8 mouse cellular contexts compared by ENCODE assay signal in genomic region chr4:155759862-155760612, GRCm38 (mm10). TPM values are rescaled to one million over a fixed set of nuclear protein-coding genes. Genes with fewer than 3 reads are reported as not detected.
DNase-seq lines count a peak whose midpoint lies in the region; ATAC-seq and TF ChIP-seq lines count a peak whose summit lies in the region.

No protein-coding gene starts in this region.

- H3K27me3 ChIP-seq in lung, embryonic 15.5 days, result no peaks in the 10 kb centered on the region
- H3K27me3 ChIP-seq in hindbrain, embryonic 11.5 days (ENCODE audit: control insufficient read depth, insufficient read depth, low read length), result no peaks in the 10 kb centered on the region
- H3K27me3 ChIP-seq in liver, embryonic 12.5 days (replicated peaks), result no peaks in the 10 kb centered on the region
- H3K27me3 ChIP-seq in neural tube, embryonic 14.5 days (ENCODE audit: control insufficient read depth, insufficient read depth, low read length), result no peaks in the 10 kb centered on the region

- peaks cover 23% of the 10 kb centered on the region for H3K36me3 ChIP-seq in lung, embryonic 15.5 days
- H3K36me3 ChIP-seq in hindbrain, embryonic 11.5 days (ENCODE audit: control insufficient read depth, insufficient read depth, low read length), result no peaks in the 10 kb centered on the region
- H3K36me3 ChIP-seq in liver, embryonic 12.5 days, result peaks cover 41% of the 10 kb centered on the region
- peaks cover 8% of the 10 kb centered on the region for H3K36me3 ChIP-seq in neural tube, embryonic 14.5 days (ENCODE audit: control insufficient read depth, insufficient read depth, low read length)

- no peak for TF ChIP-seq POLR2A in brain, embryonic 14.5 days (IDR thresholded peaks at IDR 0.05; ENCODE audit: borderline replicate concordance, extremely low read depth, insufficient read depth, insufficient read length, poor library complexity, severe bottlenecking)

- ATAC-seq in lung, embryonic 15.5 days (ENCODE audit: borderline replicate concordance, extremely low read depth, low FRiP score, low TSS enrichment), result 0 out of 2 replicates have a peak, but pooled peaks have one; percentile 4
- ATAC-seq in hindbrain, embryonic 11.5 days (ENCODE audit: low FRiP score), result no peak; the same call in 1 of the 2 replicates
- peak; percentile 8; the same call in 1 of the 2 replicates for ATAC-seq in liver, embryonic 12.5 days
- ATAC-seq in neural tube, embryonic 14.5 days (ENCODE audit: low read depth), result peak; percentile 38; the same call in 1 of the 2 replicates
- ATAC-seq in activated CD4-positive, CD25-positive, alpha-beta regulatory T cell, adult 4 months, result no peak

- peaks cover 20% of the 10 kb centered on the region for H3K4me1 ChIP-seq in lung, embryonic 15.5 days
- H3K4me1 ChIP-seq in hindbrain, embryonic 11.5 days (replicated peaks; ENCODE audit: control insufficient read depth, insufficient read depth, low read length), result peaks cover 7% of the 10 kb centered on the region
- H3K4me1 ChIP-seq in liver, embryonic 12.5 days, result peaks cover 37% of the 10 kb centered on the region
- peaks cover 15% of the 10 kb centered on the region for H3K4me1 ChIP-seq in neural tube, embryonic 14.5 days (ENCODE audit: control insufficient read depth, insufficient read depth, low read length)

- TF ChIP-seq CTCF in brain, embryonic 14.5 days (IDR thresholded peaks at IDR 0.05; ENCODE audit: borderline replicate concordance, extremely low read depth, insufficient read depth, insufficient read length), result peak; percentile 32; the same call in 1 of the 2 replicates

- 2% methylated on average over 10 of the region's 10 CpGs for WGBS in lung, embryonic 15.5 days
- 6% methylated on average over 10 of the region's 10 CpGs for WGBS in hindbrain, embryonic 11.5 days
- 1% methylated on average over 10 of the region's 10 CpGs for WGBS in liver, embryonic 12.5 days (ENCODE audit: insufficient replicate concordance)
- 6% methylated on average over 10 of the region's 10 CpGs for WGBS in neural tube, embryonic 14.5 days

- DNase-seq in lung, postnatal 4 days, result no peak
- peak; percentile 25 for DNase-seq in brain, embryonic 14.5 days (ENCODE audit: low read depth)
- no peak for DNase-seq in hindbrain, embryonic 11.5 days (ENCODE audit: low spot score)
- no peak for DNase-seq in right cerebral cortex, postnatal 14 days

- H3K9ac ChIP-seq in lung, embryonic 15.5 days, result peak overlapping the region; percentile 83
- peak overlapping the region; percentile 67 for H3K9ac ChIP-seq in hindbrain, embryonic 11.5 days (ENCODE audit: low read depth, low read length)
- H3K9ac ChIP-seq in liver, embryonic 12.5 days, result peak overlapping the region; percentile 85
- H3K9ac ChIP-seq in neural tube, embryonic 14.5 days (replicated peaks; ENCODE audit: low read depth, low read length), result peak overlapping the region; percentile 66

- H3K4me2 ChIP-seq in lung, embryonic 15.5 days, result peak overlapping the region; percentile 97
- peak overlapping the region; percentile 96 for H3K4me2 ChIP-seq in hindbrain, embryonic 11.5 days (replicated peaks; ENCODE audit: low read depth, low read length)
- peak overlapping the region; percentile 95 for H3K4me2 ChIP-seq in liver, embryonic 12.5 days
- peak overlapping the region; percentile 98 for H3K4me2 ChIP-seq in neural tube, embryonic 14.5 days (ENCODE audit: low read depth, low read length)

- H3K9me3 ChIP-seq in lung, embryonic 15.5 days, result no peaks in the 10 kb centered on the region
- no peaks in the 10 kb centered on the region for H3K9me3 ChIP-seq in hindbrain, embryonic 11.5 days (ENCODE audit: control insufficient read depth, low read length)
- no peaks in the 10 kb centered on the region for H3K9me3 ChIP-seq in liver, embryonic 12.5 days (replicated peaks)
- no peaks in the 10 kb centered on the region for H3K9me3 ChIP-seq in neural tube, embryonic 14.5 days (ENCODE audit: control insufficient read depth, low read length)

- H3K4me3 ChIP-seq in lung, embryonic 15.5 days, result peak overlapping the region; percentile 96
- H3K4me3 ChIP-seq in hindbrain, embryonic 11.5 days (ENCODE audit: low read depth, low read length), result peak overlapping the region; percentile 84
- H3K4me3 ChIP-seq in liver, embryonic 12.5 days, result peak overlapping the region; percentile 80
- peak overlapping the region; percentile 81 for H3K4me3 ChIP-seq in neural tube, embryonic 14.5 days (ENCODE audit: low read depth, low read length)

- no peak overlapping the region for H3K27ac ChIP-seq in lung, embryonic 15.5 days
- H3K27ac ChIP-seq in hindbrain, embryonic 11.5 days (ENCODE audit: low read depth, low read length), result no peak overlapping the region
- H3K27ac ChIP-seq in liver, embryonic 12.5 days, result peak overlapping the region; percentile 76
- no peak overlapping the region for H3K27ac ChIP-seq in neural tube, embryonic 14.5 days (ENCODE audit: low read depth, low read length)

RNA-seq across cellular contexts. Expression of gene Atad3a, which starts 0.9 kb away (rescaled TPM):
- 84.7 and 90.0 TPM in 2 replicates for polyA plus RNA-seq in lung, embryonic 15.5 days (2015; fragmentation: Nextera tagmentation; extraction: Ambion mirVana)
- 103 and 120 TPM in 2 replicates for polyA plus RNA-seq in brain, embryonic 14.5 days (2012; rRNA removed)
- polyA plus RNA-seq in hindbrain, embryonic 11.5 days (2014; fragmentation: Nextera tagmentation; extraction: Ambion mirVana), result 70.9 and 79.9 TPM in 2 replicates
- 101 and 110 TPM in 2 replicates for polyA plus RNA-seq in liver, embryonic 12.5 days (2016; fragmentation: Nextera tagmentation; extraction: Ambion mirVana)
- 82.6 and 85.0 TPM in 2 replicates for polyA plus RNA-seq in neural tube, embryonic 14.5 days (2014; fragmentation: Nextera tagmentation; extraction: Ambion mirVana)
- polyA plus RNA-seq in activated CD4-positive, CD25-positive, alpha-beta regulatory T cell, adult 4 months (2017; shearing (Covaris generic)), result 10 to 100 TPM; 16.3 to 21.0 TPM

RNA-seq across cellular contexts. Expression of gene Vwa1, which starts 14.5 kb away (rescaled TPM):
- polyA plus RNA-seq in lung, embryonic 15.5 days (2015; fragmentation: Nextera tagmentation; extraction: Ambion mirVana), result 10.5 and 11.0 TPM in 2 replicates
- 22.0 and 25.3 TPM in 2 replicates for polyA plus RNA-seq in brain, embryonic 14.5 days (2012; rRNA removed)
- polyA plus RNA-seq in hindbrain, embryonic 11.5 days (2014; fragmentation: Nextera tagmentation; extraction: Ambion mirVana), result 8.6 and 9.5 TPM in 2 replicates
- polyA plus RNA-seq in liver, embryonic 12.5 days (2016; fragmentation: Nextera tagmentation; extraction: Ambion mirVana), result 0.49 and 0.73 TPM in 2 replicates
- 17.4 and 23.1 TPM in 2 replicates for polyA plus RNA-seq in neural tube, embryonic 14.5 days (2014; fragmentation: Nextera tagmentation; extraction: Ambion mirVana)
- under 1 TPM in 1 of 2 experiments, not detected in 1; 0.09 TPM for polyA plus RNA-seq in activated CD4-positive, CD25-positive, alpha-beta regulatory T cell, adult 4 months (2017; shearing (Covaris generic))

RNA-seq across cellular contexts. Expression of gene Tmem240, which starts 25.4 kb away (rescaled TPM):
- 0.44 and 0.59 TPM in 2 replicates for polyA plus RNA-seq in lung, embryonic 15.5 days (2015; fragmentation: Nextera tagmentation; extraction: Ambion mirVana)
- polyA plus RNA-seq in brain, embryonic 14.5 days (2012; rRNA removed), result 31.1 and 31.4 TPM in 2 replicates
- polyA plus RNA-seq in hindbrain, embryonic 11.5 days (2014; fragmentation: Nextera tagmentation; extraction: Ambion mirVana), result 0.73 and 0.91 TPM in 2 replicates
- 0.17 and 0.24 TPM in 2 replicates for polyA plus RNA-seq in liver, embryonic 12.5 days (2016; fragmentation: Nextera tagmentation; extraction: Ambion mirVana)
- 6.8 and 9.6 TPM in 2 replicates for polyA plus RNA-seq in neural tube, embryonic 14.5 days (2014; fragmentation: Nextera tagmentation; extraction: Ambion mirVana)
- polyA plus RNA-seq in activated CD4-positive, CD25-positive, alpha-beta regulatory T cell, adult 4 months (2017; shearing (Covaris generic)), result under 1 TPM in 1 of 2 experiments, not detected in 1; 0.22 TPM

RNA-seq across cellular contexts. Expression of gene Tmem88b, which starts 25.6 kb away (rescaled TPM):
- polyA plus RNA-seq in lung, embryonic 15.5 days (2015; fragmentation: Nextera tagmentation; extraction: Ambion mirVana), result 0.16 and 0.26 TPM in 2 replicates
- 1.4 and 1.5 TPM in 2 replicates for polyA plus RNA-seq in brain, embryonic 14.5 days (2012; rRNA removed)
- 0.25 and 0.52 TPM in 2 replicates for polyA plus RNA-seq in hindbrain, embryonic 11.5 days (2014; fragmentation: Nextera tagmentation; extraction: Ambion mirVana)
- polyA plus RNA-seq in liver, embryonic 12.5 days (2016; fragmentation: Nextera tagmentation; extraction: Ambion mirVana), result 0.32 TPM in 2 replicates
- polyA plus RNA-seq in neural tube, embryonic 14.5 days (2014; fragmentation: Nextera tagmentation; extraction: Ambion mirVana), result 0.92 and 1.2 TPM in 2 replicates
- under 1 TPM in 1 of 2 experiments, not detected in 1; 0.16 TPM for polyA plus RNA-seq in activated CD4-positive, CD25-positive, alpha-beta regulatory T cell, adult 4 months (2017; shearing (Covaris generic))

RNA-seq across cellular contexts. Expression of gene Ankrd65, which starts 30.2 kb away (rescaled TPM):
- 0.20 TPM in 1 of 2 replicates, not detected in the other for polyA plus RNA-seq in lung, embryonic 15.5 days (2015; fragmentation: Nextera tagmentation; extraction: Ambion mirVana)
- not detected in 2 replicates for polyA plus RNA-seq in brain, embryonic 14.5 days (2012; rRNA removed)
- not detected in 2 replicates for polyA plus RNA-seq in hindbrain, embryonic 11.5 days (2014; fragmentation: Nextera tagmentation; extraction: Ambion mirVana)
- not detected in 2 replicates for polyA plus RNA-seq in liver, embryonic 12.5 days (2016; fragmentation: Nextera tagmentation; extraction: Ambion mirVana)
- not detected in 2 replicates for polyA plus RNA-seq in neural tube, embryonic 14.5 days (2014; fragmentation: Nextera tagmentation; extraction: Ambion mirVana)
- not detected for polyA plus RNA-seq in activated CD4-positive, CD25-positive, alpha-beta regulatory T cell, adult 4 months (2017; shearing (Covaris generic))

Comparison
In these comparisons a context has a peak if more than half of its experiments do, and no peak if none do; other contexts are left out.
1. ATAC-seq: peak in lung, embryonic 15.5 days (single experiment), liver, embryonic 12.5 days (single experiment) and neural tube, embryonic 14.5 days (single experiment); none in hindbrain, embryonic 11.5 days (single experiment) and activated CD4-positive, CD25-positive, alpha-beta regulatory T cell, adult 4 months (single experiment).
2. Peak in every context shown above with its lines, with median percentiles within 50 percentile points of each other: H3K4me2 ChIP-seq, H3K4me3 ChIP-seq and H3K9ac ChIP-seq.